Mouse (Mus musculus): ENCODE measurements at regions not wholly inside any gene's neighbourhood (a gene's known extent, or its start where the extent isn't known, plus 50 kb on each side); places are given as distances from the start of the nearest gene placed in this dataset.
"Not testable (repeated sequence)": the region's sequence is repeated elsewhere in the genome, so short reads cannot be mapped to it uniquely, and the experiment has no call there.

DNA sequence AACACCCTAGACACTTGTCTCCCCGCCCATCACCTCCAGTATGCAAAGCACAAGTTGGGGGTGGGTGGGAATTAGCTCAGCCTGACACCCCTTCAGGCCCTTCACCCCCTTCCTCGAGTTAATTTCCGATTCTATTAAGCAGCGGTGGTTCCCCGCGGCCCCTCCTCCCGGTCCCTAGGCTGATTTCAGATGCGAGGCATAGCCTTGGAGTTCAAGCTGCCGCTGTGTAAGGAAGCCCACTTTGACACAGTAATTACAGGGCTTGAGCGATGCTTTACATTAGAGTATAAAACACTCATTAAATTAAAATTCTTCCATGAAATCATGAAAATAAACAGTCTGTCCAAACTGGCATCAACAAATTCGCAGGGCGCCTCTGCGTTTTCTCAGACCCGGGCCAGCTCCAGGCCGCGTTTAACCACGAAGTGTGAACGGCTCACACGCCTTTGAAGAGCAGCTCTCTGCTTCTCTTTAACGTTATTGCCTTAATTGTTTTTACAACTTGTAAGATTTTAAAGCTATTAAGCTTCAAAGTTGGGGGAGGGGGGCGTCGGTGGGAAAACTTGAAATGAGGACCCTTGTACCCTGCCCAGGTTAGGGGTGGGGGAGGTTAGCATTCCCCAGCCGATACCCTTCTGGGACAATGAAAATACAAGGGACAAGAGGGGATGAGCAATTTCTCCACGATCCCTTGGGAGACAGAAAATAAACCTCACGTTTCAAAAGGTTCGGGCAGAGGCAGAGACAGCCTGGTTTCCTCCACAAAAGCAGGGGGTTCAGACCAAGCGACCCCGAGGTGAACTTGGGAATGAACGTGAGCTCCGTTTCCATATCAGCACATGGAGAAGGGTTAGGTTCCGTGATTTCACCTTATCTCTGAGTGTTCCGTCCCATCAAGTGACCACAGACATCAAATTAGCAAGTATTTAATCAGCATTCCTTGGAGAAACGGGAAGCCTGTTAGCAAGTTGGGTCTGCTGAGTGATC is 114.4 kb downstream of the Dicer1 start:
- ATAC-seq (replicated peaks; ENCODE audit: poor library complexity, severe bottlenecking), result no peak

DNA sequence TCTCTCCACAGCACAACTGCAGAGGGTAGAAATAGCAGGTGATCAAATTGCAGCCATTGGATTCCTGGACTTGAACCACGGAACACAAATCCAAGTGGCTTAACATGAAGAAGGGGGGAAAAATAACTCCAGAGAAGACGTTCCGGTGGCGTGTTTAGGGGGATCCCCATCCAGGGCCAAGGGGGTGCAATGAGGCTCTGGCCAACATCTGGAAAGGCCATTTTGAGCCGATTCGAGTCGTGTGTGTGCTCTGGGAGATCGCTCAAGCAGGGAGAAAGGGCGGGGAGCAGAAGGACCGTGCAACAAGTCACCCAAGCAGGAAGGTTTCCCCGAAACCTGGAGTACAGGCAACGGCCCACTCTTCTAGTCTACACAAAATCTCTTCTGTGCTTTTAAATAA is 115.3 kb downstream of the Dicer1 start:
- ATAC-seq (replicated peaks; ENCODE audit: poor library complexity, severe bottlenecking), result no peak

GRCm38 (mm10) chr12:104634818-104635217 is 116.9 kb downstream of the Dicer1 start:
- no peak for ATAC-seq (replicated peaks; ENCODE audit: poor library complexity, severe bottlenecking)

- no peak; the same call in 1 of the 2 replicates for ATAC-seq (replicated peaks; ENCODE audit: poor library complexity, severe bottlenecking)
These were observed 121.2 kb downstream of the Dicer1 start for GRCm38 (mm10) chr12:104630590-104630989.

GRCm38 (mm10) chr12:104629449-104629848 is 122.3 kb downstream of the Dicer1 start:
- ATAC-seq (replicated peaks; ENCODE audit: poor library complexity, severe bottlenecking), result no peak

GRCm38 (mm10) chr12:104626054-104626453 is 125.7 kb downstream of the Dicer1 start:
- ATAC-seq (replicated peaks; ENCODE audit: poor library complexity, severe bottlenecking), result no peak

GRCm38 (mm10) chr12:104623896-104624685 is 127.7 kb downstream of the Dicer1 start:
- ATAC-seq (replicated peaks; ENCODE audit: poor library complexity, severe bottlenecking), result no peak

- no peak for ATAC-seq (replicated peaks; ENCODE audit: poor library complexity, severe bottlenecking)
These were observed 134.5 kb downstream of the Dicer1 start for GRCm38 (mm10) chr12:104617111-104617725.

DNA sequence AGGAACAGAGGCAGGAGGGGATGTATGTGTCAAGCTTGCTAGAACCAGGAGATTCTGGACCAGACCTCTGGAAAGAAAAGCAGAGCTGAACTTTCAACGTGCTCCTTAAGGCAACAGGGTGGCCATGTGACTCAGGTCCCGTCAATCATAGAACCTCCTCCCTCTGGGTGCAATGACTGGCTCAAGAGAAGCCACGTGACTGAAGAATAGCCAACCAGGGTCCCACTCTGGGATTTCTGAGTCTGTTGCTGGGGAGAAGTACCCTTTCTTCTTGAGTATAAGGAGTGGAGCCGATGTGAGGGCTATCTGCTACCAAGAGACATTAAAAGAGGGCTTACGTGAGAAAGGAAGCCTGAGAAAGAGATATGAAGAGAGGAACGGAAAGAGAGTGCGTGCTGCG is 137.5 kb downstream of the Dicer1 start:
- no peak for ATAC-seq (replicated peaks; ENCODE audit: poor library complexity, severe bottlenecking)

GRCm38 (mm10) chr12:104609767-104610166 is 136.6 kb upstream of the Gsc start:
- no peak for ATAC-seq (replicated peaks; ENCODE audit: poor library complexity, severe bottlenecking)

- not testable (repeated sequence) for ATAC-seq (replicated peaks; ENCODE audit: poor library complexity, severe bottlenecking)
These were observed 135.8 kb upstream of the Gsc start for GRCm38 (mm10) chr12:104608956-104609355.

DNA sequence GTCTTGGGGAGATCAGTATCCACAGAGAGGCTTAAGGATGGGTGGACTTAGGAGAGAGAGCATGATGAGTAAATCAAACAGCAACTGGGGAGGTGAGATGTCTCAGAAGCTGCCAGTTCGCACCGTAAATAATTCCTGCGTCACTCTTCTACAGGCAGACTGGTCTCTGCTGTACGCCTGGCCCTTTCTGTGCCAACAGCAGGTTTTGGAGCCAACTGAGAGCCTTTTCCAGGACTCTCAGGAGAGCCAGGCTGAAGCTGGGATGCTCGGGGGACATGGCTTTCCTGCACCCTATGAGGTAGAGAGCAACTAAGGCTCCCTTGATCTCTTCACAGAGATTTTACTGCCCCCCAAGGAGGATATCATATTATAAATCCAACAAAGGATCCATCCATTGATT is 134.3 kb upstream of the Gsc start:
- no peak for ATAC-seq (replicated peaks; ENCODE audit: poor library complexity, severe bottlenecking)

DNA sequence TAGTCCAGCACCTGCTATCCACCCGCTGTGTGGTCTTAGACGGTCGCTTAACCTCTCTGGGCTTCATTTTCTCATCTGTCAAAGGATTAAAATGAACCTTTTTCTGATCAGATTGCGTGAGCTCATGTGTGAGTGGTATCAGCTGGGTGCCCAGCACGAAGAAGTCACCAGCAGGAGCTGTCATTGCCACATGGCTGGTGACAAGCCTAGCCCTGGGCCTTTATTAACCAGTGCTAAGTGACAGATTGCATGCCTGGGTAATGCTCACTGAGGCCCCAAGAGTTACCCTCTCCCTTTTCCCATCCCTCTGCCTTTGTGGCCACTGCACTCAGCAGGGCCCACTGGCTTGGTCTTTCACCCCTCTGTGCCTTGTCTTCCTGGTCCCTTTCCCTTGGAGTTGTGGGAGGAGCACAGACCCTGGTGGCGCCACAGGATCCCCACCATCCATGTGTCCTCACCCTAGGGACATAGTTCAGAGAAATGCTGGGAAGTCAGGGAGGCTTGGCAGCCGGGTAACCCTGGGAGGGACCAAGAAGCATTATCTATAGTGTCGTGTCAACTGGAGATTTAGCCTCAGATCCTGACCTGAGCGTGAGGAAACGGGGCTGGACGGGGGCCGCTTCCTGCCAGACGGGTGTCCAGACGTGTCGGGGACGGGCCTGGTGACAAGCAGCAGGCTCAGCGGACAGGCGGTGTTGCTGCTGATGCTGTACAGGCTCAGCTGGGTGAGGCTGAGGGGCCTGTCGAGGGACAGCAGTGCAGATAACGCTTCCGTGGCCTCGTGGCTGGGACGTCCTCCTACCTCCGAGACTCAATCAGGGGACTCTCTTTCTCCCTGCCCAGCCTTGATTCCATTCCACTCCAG is 132.6 kb upstream of the Gsc start:
- ATAC-seq (replicated peaks; ENCODE audit: poor library complexity, severe bottlenecking), result no peak

GRCm38 (mm10) chr12:104598056-104598455 is 124.9 kb upstream of the Gsc start:
- no peak for ATAC-seq (replicated peaks; ENCODE audit: poor library complexity, severe bottlenecking)

DNA sequence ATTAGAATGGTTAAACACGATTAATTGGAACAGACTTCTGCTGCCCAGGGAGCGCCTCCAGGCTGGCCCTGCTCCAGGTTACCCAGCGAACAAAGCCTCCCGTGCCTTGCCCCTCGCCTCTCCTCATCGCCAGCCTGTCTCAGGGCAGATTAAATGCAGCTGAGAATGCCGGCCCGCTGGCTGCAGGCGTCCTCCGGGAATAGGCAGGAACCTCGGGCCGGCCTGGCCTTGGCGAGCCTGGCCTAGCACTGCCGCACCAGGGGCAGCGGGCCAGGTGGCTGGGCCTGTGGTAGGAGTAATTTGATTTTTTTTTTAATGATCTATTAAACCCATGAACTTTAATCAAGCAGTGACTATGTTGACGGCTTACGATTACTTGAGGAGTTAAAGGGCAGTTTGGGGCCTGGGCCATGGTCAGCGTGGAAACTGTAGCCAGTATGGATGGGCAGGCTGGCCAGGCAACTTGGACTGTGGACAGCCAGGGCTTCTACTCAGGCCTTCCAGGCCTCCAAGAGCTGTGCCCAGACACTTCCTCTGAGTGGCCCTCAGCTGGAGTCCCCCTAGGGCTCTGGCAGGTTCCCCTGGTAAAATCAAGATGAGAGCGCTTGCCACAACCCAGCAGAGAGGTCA is 120.5 kb upstream of the Gsc start:
- ATAC-seq (replicated peaks; ENCODE audit: poor library complexity, severe bottlenecking), result no peak

DNA sequence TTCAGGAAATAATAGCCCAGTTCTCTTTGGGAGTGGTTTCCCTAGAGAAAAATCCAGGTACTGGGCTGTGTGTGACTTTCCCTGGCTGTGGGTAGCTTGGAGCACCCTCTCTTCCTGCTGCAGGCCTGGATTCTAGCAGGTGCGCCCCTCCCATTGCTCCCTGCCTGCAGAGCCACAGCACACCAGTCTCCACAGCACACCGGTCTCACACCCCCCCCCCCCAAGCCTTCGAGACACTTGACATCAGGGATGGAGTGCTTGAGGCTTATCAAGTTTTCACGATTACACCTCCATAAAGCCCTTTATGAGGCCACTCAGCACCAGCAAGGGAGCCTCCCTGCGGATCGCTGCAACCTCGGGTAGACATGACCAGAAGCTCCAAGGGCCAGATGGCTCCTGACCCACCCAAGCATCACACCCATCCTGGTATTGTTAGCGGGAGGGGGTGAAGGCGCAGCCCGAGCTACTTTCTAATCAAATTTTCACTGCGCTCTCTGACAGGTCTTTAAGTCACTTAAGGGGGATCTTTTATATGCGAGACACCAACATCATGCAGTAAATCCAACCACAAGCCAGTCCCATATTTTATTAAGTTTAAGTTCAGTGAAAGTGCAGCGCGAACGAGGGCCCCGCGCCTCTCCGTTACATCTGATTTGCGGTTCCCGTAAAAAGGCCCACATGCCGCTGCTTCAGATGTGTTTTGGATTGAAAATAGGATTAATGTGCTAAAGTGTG is 119.8 kb upstream of the Gsc start:
- ATAC-seq (replicated peaks; ENCODE audit: poor library complexity, severe bottlenecking), result no peak

DNA sequence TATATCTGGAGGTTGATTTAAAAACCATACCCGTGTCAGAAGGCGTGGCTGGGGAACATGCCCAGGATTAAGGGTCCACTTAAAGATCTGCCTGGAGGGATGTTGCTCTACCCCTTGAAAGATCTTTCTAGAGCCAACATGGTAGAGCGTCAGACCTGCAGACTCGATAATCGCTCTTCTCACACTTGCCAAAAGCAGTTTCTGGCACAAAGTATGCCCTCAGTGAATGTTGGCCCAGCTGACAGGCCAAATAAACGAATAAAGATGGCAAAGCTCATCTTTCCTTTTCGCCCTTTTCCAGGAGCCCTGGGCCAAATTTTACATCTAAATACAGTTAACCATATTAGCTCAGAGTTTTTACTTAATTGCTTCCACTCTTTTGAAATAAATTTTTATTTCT is 118.4 kb upstream of the Gsc start:
- no peak for ATAC-seq (replicated peaks; ENCODE audit: poor library complexity, severe bottlenecking)

DNA sequence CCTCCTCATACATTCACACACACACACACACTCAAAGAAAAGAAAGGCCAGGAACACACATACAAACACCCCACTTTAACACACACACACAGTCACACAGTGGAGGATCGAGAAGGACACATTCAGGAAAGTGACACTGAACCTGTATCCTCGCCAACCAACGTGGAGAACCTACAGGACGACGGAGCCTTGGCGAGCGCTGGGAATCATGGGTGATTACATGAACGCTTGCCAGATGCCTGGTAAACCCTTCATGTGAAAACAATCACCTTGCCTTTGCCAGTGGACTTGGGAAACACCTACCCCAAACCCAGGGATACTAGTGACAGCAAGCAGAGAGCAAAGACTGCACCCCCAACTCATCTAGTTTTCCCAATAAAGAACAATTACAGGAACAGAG is 117.2 kb upstream of the Gsc start:
- no peak for ATAC-seq (replicated peaks; ENCODE audit: poor library complexity, severe bottlenecking)

DNA sequence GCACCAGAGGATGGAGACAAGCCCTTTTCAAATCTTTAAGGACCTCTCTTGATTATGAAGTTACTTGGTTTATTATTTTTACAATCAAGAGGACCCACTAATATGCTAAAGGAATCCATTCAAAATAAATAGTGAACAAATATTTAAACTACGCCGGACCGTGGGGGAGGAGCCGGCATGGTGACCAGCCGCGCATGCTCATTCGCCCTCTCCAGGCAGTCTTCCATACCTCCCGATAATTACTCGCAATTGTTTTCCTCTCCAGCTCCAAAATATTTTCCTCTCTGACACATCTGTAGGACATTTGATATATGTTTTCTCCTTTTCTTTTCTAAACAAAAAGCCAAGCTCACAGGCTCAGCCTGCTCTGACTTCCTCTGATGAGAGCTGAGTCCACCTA is 111.3 kb upstream of the Gsc start:
- ATAC-seq (replicated peaks; ENCODE audit: poor library complexity, severe bottlenecking), result no peak
